In genomic region chr6:35256691-35257090, GRCm38 (mm10) we compare ENCODE assay signal across 8 mouse cellular contexts. TPM values are rescaled to one million over a fixed set of nuclear protein-coding genes. Genes with fewer than 3 reads are reported as not detected.
A peak's percentile ranks its signal among the peaks of the same experiment; 100 is the strongest.
DNase-seq lines count a peak whose midpoint lies in the region; TF ChIP-seq lines count a peak whose summit lies in the region.

No protein-coding gene starts in this region.

- H3K9ac ChIP-seq in heart, adult 2 months (ENCODE audit: low read depth, low read length) = no peak overlapping the region

- DNase-seq in kidney, adult 2 months = peak; percentile 61
- no peak for DNase-seq in kidney, adult 18-20 months
- DNase-seq in adipocyte (ENCODE audit: low spot score) (peak; percentile 73), liver (peak; percentile 82)
- peak; percentile 67 to 83 for DNase-seq in heart, adult 2 months
- peak; percentile 72 for DNase-seq in skeletal muscle tissue, adult 2 months (ENCODE audit: low read depth, low spot score)
- DNase-seq in cerebellum, postnatal 4 days (ENCODE audit: low spot score in 2 of 2) = no peak
- DNase-seq in embryo, embryonic 10.5 days (ENCODE audit: low spot score) = no peak

- no peaks in the 10 kb centered on the region for H3K27me3 ChIP-seq in kidney, adult 2 months (replicated peaks; ENCODE audit: control insufficient read depth, insufficient read depth, low read length)
- H3K27me3 ChIP-seq in heart, adult 2 months (ENCODE audit: control insufficient read depth, insufficient read depth, low read length) = no peaks in the 10 kb centered on the region

- peaks cover 4% of the 10 kb centered on the region for H3K79me2 ChIP-seq in heart, adult 2 months (replicated peaks; ENCODE audit: control insufficient read depth, insufficient read depth, low read length)

- H3K4me1 ChIP-seq in kidney, adult 2 months (ENCODE audit: control insufficient read depth, insufficient read depth, low read length) = peaks cover 4% of the 10 kb centered on the region; the same call in 1 of the 2 replicates
- peaks cover 30% of the 10 kb centered on the region for H3K4me1 ChIP-seq in heart, adult 2 months (ENCODE audit: control insufficient read depth, insufficient read depth, low read length)

- intact Hi-C loops in heart, adult 2 months (cut with DNase I) = no loop called here

- no peak overlapping the region for H3K4me3 ChIP-seq in kidney, adult 2 months (ENCODE audit: insufficient read depth, low read depth, low read length)
- no peak overlapping the region for H3K4me3 ChIP-seq in heart, adult 2 months

- WGBS in kidney, adult 2 months = 59% methylated on average over 7 of the region's 7 CpGs
- 13% methylated on average over 7 of the region's 7 CpGs for WGBS in heart, adult 2 months

- no peak overlapping the region for H3K27ac ChIP-seq in kidney, adult 2 months (ENCODE audit: insufficient read depth, low read depth, low read length)
- peak overlapping the region; percentile 68 for H3K27ac ChIP-seq in heart, adult 2 months

- no peak for TF ChIP-seq CTCF in kidney, adult 2 months (conservative IDR thresholded peaks at IDR 0.05; ENCODE audit: insufficient read depth, insufficient read length, low read depth, low read length)
- no peak for TF ChIP-seq CTCF in heart, adult 2 months (IDR thresholded peaks at IDR 0.05)

- TF ChIP-seq POLR2A in kidney, adult 2 months (IDR thresholded peaks at IDR 0.05; ENCODE audit: low read depth, low read length) = no peak
- TF ChIP-seq POLR2A in heart, adult 2 months (IDR thresholded peaks at IDR 0.05; ENCODE audit: insufficient read depth, low read depth, low read length) = 0 out of 2 replicates have a peak, but pooled peaks have one; percentile 31

- peaks cover 2% of the 10 kb centered on the region; the same call in 1 of the 2 replicates for H3K36me3 ChIP-seq in kidney, adult 2 months (ENCODE audit: control insufficient read depth, insufficient read depth, low read length)
- H3K36me3 ChIP-seq in heart, adult 2 months (ENCODE audit: control insufficient read depth, insufficient read depth, low read length) = peaks cover 26% of the 10 kb centered on the region

- TF ChIP-seq EP300 in heart, adult 2 months (IDR thresholded peaks at IDR 0.05; ENCODE audit: insufficient read depth, low read depth, low read length) = no peak

RNA-seq across cellular contexts. Expression of gene Slc13a4, which starts 51.2 kb away (rescaled TPM):
- 5.2 and 5.6 TPM in 2 replicates for polyA plus RNA-seq in kidney, adult 2 months (2012; rRNA removed)
- total RNA-seq in heart, adult 2 months (2021) = not detected
- polyA plus RNA-seq in heart, adult 2 months (2012; rRNA removed) = 0.53 and 0.70 TPM in 2 replicates

Comparison
In these comparisons a context has a peak if more than half of its experiments do, and no peak if none do; other contexts are left out.
1. DNase-seq: peak in kidney, adult 2 months (single experiment), adipocyte (single experiment), heart, adult 2 months (2 of 2), liver (single experiment) and skeletal muscle tissue, adult 2 months (single experiment); none in kidney, adult 18-20 months (single experiment), cerebellum, postnatal 4 days (0 of 2) and embryo, embryonic 10.5 days (single experiment).